Mouse (Mus musculus): ENCODE results near the gene Arvcf. TPM values are rescaled to one million over a fixed set of nuclear protein-coding genes. Genes with fewer than 3 reads are reported as not detected.
A peak's percentile ranks its signal among the peaks of the same experiment; 100 is the strongest.

Gene Arvcf
- polyA plus RNA-seq, 1 experiment from 2014 or later = 25.6 TPM

DNA sequence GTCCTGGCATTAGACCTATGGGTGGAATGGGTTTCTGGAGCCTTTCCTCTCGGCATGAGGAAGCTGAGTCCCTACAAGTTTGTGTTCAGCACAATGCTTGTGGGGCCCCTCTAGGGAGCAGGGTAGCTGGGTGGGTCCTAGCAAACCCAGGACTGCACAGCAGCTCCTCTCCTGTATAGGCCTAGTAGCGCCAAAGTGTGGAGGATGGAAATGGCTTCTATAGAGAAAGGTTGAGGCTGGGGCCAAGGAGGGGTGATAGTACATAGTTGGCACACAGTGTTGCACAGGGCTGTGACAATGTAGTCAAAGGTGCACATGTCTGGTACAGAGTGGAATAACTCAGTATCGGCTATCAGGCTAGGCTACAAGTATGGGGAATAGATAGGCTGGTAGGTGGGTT is 46.1 kb downstream of the Arvcf start:
- no peak for ATAC-seq
- ChIA-PET CTCF (interaction anchor here (1.7 kb wide), 1 partner anchor 32 kb away, joined by 5 read pairs; no protein-coding TSS in a partner anchor), POLR2A (interaction anchor here (1.0 kb wide), 1 partner anchor 25 kb away, joined by 3 read pairs; no protein-coding TSS in a partner anchor)
- no peak for DNase-seq (ENCODE audit: low read depth, low spot score)
- H3K27me3 ChIP-seq = no peaks in the 10 kb centered on the region
- no peak for TF ChIP-seq CTCF (IDR thresholded peaks at IDR 0.05)
- in situ Hi-C loops (cut with MboI; ENCODE audit: low pct_unique_long_range_greater_than_20kb) = no loop called here

DNA sequence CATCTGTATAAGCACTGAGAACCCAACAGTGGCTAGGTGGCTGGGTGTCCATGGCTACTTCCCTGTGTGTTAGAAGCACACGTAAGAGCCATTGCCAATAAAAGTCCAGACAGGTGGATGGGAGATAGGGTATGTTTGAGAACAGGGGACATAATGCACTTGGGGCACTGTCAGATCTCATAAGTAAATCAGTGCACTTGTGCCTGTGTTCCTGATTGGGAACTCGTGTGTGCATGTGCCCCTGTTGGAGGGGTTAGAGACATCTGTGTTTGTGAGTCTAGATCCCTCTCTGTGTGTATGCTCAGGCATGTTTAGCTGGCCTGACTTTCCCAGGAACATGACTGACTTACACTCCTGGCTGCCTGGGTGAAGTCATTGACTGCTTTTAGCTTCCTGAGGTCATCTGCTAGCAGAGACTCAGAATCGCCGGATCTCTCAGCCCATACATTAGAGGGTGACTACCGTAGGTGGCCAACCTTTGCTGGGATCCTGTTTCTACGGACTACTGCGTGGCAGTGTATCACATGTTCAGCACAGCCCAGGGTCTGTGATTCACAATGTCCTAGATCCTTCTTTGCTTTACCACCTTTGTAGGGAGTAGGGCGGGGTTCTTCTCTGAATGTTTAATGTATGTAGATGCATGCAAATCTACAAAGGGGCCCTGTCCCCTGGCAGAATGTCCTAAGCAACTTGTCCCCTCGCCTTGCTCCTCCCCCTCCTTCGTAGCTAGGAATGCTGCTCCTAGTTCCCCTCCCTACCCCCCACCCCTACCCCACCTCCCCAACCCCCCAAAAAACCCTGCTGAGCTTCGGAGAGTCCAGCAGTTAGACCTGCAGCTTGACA is 47.0 kb downstream of the Arvcf start:
- ChIA-PET POLR2A (interaction anchor here (1.0 kb wide), 1 partner anchor 24 kb away, joined by 3 read pairs; no protein-coding TSS in a partner anchor), CTCF (interaction anchor here (1.3 kb wide), 1 partner anchor 43 kb away, joined by 3 read pairs; no protein-coding TSS in a partner anchor)
- no peak for TF ChIP-seq CTCF (IDR thresholded peaks at IDR 0.05)
- DNase-seq (ENCODE audit: low read depth, low spot score) (no peak), ATAC-seq (no peak)
- no peaks in the 10 kb centered on the region for H3K27me3 ChIP-seq
- in situ Hi-C loops (cut with MboI; ENCODE audit: low pct_unique_long_range_greater_than_20kb) = no loop called here

DNA sequence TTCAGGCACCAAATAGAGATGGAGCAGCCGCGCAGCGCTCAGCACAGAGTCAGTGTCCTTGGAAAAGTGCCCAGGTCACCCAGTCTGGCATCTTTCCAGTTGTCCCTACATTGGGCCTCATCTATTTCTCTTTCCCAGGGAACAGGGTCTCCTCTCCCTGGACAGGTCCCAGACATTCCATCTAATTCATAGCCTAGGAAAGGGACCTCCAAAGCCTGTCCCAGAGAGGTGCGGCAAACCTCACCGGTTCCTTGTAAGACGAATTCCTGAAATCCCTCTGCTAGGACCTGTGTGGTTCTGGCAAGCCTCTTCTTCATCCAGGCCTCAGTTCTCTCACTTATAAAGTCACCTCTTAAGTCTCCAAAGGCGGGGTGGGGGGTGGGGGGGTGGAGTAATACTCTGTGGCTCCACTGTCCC is 47.6 kb downstream of the Arvcf start:
- ChIA-PET CTCF (interaction anchor here (1.3 kb wide), 1 partner anchor 44 kb away, joined by 3 read pairs; no protein-coding TSS in a partner anchor), POLR2A (no interaction called here)
- no peak for ATAC-seq
- in situ Hi-C loops (cut with MboI; ENCODE audit: low pct_unique_long_range_greater_than_20kb) = no loop called here
- no peak for TF ChIP-seq CTCF (IDR thresholded peaks at IDR 0.05)
- no peak for DNase-seq (ENCODE audit: low read depth, low spot score)
- H3K27me3 ChIP-seq = no peaks in the 10 kb centered on the region

DNA sequence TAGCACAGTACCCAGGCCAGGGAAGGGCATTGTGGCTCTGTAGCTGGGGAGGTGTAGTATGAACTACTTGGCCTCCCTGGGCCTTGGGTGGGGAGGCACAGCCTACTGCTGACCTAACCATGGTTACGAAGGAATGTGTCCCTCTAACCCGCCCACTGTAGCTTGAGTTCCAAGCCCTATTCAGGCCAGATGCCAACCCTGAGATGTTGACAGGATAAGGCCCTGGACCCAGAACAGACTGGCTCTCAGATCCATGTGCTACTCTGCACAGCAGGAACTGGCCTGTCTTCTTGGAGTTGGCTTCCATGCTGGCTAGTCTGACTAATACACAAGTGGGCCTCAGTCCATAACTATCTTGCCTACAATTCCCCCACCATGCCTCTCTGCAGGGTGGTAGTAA is 48.2 kb downstream of the Arvcf start:
- CTCF ChIA-PET = no interaction called here
- H3K27me3 ChIP-seq = no peaks in the 10 kb centered on the region
- no peak for TF ChIP-seq CTCF (IDR thresholded peaks at IDR 0.05)
- no peak for DNase-seq (ENCODE audit: low read depth, low spot score)
- ATAC-seq = no peak
- POLR2A ChIA-PET = no interaction called here
- in situ Hi-C loops (cut with MboI; ENCODE audit: low pct_unique_long_range_greater_than_20kb) = no loop called here

DNA sequence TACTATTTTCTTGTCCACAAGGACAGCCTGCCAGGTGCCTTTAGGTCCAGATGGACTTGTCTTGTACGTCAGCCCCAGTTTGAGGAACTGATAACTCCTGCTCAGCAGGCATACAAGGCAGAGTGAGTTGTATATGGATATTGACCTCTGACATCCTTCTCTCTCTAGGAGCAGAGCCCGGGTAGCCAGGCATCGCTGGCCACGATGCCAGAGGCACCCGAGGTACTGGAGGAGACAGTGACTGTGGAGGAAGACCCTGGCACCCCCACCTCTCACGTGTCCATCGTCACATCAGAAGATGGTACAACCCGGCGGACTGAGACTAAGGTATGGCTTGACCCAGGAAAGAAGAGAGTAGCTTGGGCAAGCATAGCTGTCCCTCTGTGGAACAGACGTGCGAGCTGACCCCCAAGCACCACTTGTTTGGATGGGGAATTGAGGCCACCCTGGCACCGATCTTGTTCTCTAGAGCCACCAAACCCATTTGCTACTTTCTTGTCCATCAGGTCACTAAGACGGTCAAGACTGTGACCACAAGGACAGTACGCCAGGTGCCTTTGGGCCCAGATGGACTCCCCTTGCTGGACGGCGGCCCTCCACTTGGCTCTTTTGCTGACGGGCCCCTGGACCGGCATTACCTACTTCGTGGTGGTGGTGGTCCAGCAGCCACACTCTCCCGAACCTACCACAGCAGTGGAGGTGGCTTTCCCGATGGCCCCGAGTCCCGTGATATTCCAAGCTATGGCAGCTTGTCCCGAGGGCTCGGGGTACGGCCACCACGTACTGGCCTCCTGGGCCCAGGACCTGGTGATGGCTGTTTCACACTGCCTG is 49.0 kb downstream of the Arvcf start:
- in situ Hi-C loops (cut with MboI; ENCODE audit: low pct_unique_long_range_greater_than_20kb) = no loop called here
- no peaks in the 10 kb centered on the region for H3K27me3 ChIP-seq
- TF ChIP-seq CTCF (IDR thresholded peaks at IDR 0.05) = no peak
- DNase-seq (ENCODE audit: low read depth, low spot score) (no peak), ATAC-seq (no peak)
- ChIA-PET POLR2A (no interaction called here), CTCF (no interaction called here)

DNA sequence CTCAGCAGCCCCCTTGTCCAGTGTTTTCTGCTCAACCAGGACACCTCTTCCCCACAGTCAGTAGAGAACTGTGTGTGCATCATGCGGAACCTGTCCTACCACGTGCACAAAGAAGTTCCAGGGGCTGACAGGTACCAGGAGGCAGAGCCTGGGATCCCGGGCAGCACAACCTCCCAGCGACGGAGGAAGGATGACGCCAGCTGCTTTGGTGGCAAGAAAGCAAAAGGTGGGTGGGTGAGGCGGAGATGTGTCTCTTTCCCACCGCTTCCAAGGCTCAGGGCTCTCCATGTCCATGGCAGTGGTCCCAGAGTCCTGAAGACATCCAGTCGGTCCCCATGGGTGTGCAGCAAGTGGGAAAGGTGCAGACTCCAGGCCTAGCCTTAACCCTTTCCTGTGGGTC is 52.0 kb downstream of the Arvcf start:
- no peaks in the 10 kb centered on the region for H3K27me3 ChIP-seq
- no peak for ATAC-seq
- in situ Hi-C loops (cut with MboI; ENCODE audit: low pct_unique_long_range_greater_than_20kb) = no loop called here
- DNase-seq (ENCODE audit: low read depth, low spot score) = no peak
- ChIA-PET POLR2A (no interaction called here), CTCF (interaction anchor here (1.5 kb wide), 1 partner anchor 11 kb away, joined by 3 read pairs; no protein-coding TSS in a partner anchor)
- no peak for TF ChIP-seq CTCF (IDR thresholded peaks at IDR 0.05)

DNA sequence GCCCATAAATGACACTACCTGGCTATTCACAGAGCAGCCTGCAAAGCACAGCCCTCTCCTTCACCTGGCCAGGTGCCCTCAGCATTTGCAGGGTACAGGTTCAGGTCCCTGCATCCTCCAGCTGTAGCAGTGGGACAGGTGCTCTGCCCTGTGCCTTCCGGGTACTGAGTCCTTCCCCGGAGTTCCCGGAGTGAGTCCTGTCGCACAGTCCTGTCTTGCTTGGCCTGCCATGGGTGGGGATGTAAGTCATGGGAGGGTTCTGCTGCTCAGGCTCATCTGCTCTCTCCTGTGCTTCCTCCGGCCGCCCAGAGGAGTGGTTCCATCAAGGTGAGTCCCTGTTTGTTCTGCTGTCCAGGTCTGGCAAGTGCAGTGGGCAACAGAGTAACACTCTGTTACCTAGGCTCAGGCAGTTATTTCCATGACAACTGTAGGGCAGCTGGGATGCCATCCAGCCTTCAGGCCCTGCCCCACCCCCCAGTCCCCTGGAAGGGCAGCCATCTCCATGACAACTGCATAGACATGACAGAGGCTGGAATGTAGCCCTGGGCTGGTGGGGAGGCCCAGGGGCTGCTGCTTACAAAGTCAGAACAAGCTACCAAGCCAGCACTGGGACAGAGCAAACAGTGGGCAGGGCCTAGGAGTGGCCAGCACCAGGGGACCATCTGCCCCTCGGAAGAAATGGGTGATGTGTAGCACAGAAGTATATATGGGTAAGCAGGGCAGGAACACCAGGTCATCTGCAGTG is 52.7 kb downstream of the Arvcf start:
- in situ Hi-C loops (cut with MboI; ENCODE audit: low pct_unique_long_range_greater_than_20kb) = no loop called here
- ATAC-seq (peak; percentile 36), DNase-seq (ENCODE audit: low read depth, low spot score) (no peak)
- TF ChIP-seq CTCF (IDR thresholded peaks at IDR 0.05) = no peak
- ChIA-PET CTCF (interaction anchor here (1.5 kb wide), 1 partner anchor 11 kb away, joined by 3 read pairs; no protein-coding TSS in a partner anchor), POLR2A (interaction anchor here (0.6 kb wide), 1 partner anchor 12 kb away, joined by 5 read pairs; no protein-coding TSS in a partner anchor)
- no peaks in the 10 kb centered on the region for H3K27me3 ChIP-seq

DNA sequence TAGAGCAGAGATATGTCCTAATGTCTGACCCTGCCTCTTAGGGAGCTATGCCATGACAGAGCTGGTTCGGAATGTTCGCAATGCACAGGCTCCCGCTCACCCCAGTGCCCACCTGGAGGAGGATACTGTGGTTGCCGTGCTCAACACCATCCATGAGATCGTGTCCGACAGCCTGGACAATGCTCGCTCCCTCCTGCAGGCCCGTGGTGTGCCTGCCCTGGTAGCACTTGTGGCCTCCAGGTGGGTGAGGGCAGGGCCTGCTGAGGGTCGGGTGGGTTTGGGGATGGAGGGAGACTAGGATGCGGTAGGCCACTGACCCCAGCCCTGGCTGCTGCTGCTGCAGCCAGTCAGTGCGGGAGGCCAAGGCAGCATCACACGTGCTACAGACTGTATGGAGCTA is 55.3 kb downstream of the Arvcf start:
- no peaks in the 10 kb centered on the region for H3K27me3 ChIP-seq
- CTCF ChIA-PET = no interaction called here
- POLR2A ChIA-PET = no interaction called here
- in situ Hi-C loops (cut with MboI; ENCODE audit: low pct_unique_long_range_greater_than_20kb) = no loop called here
- no peak for ATAC-seq
- TF ChIP-seq CTCF (IDR thresholded peaks at IDR 0.05) = no peak
- DNase-seq (ENCODE audit: low read depth, low spot score) = no peak

DNA sequence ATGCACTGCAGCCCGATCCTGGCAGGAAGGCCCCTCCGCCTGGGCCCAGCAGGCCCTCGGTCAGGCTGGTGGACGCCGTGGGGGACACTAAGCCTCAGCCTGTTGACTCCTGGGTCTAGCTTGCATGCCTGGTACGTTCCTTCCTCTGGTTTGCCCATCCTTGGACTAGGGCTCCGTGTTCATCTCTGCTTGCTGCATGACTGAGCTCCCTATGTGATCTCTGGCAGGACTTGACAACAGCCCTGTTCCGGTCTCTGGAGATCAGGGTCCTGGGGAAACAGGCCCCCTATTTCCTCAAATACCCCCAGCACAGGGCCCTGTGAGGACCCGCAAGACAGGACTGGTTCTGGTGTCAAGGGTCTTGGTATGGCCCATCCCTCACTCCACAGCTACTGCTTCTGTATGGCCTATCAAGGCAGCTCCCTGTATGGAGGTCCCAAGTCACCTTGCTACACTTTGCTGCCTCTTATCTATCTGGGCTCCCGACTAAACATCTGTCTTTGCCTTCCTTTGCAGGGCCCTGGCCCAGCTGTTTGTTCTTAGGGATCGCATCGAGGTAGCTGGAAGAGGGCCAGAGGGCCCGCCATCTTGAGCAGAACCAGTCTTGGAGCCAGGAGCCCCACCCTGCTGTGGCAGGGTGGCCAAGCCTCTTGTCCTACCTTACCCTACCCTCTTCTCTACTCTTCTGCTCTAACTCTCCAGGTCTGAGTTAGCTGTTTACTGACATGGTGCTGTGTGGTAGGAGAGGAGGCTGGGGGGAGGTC is 57.3 kb downstream of the Arvcf start:
- POLR2A ChIA-PET = interaction anchor here (0.8 to 1.3 kb wide), 4 partner anchors 14 to 62 kb away, joined by 3 to 4 read pairs (median 4); partner anchors contain the start of gene Txnrd2
- no peaks in the 10 kb centered on the region for H3K27me3 ChIP-seq
- no peak for ATAC-seq
- in situ Hi-C loops (cut with MboI; ENCODE audit: low pct_unique_long_range_greater_than_20kb) = no loop called here
- CTCF ChIA-PET = interaction anchor here (1.2 to 3.3 kb wide), 5 partner anchors 45 to 59 kb away, joined by 3 to 19 read pairs (median 5); partner anchors contain the start of genes Arvcf and Tango2
- no peak for DNase-seq (ENCODE audit: low read depth, low spot score)
- no peak for TF ChIP-seq CTCF (IDR thresholded peaks at IDR 0.05)
